Mouse (Mus musculus) forebrain, embryonic 11.5 days (tissue): ENCODE results near the gene Wipf2. TPM values are rescaled to one million over a fixed set of nuclear protein-coding genes. Genes with fewer than 3 reads are reported as not detected.
A peak's percentile ranks its signal among the peaks of the same experiment; 100 is the strongest.

Source experiments
- ATAC-seq: fragments of 200-750 bp; cut with Nextera tagmentation; replicated peaks from 2 replicates; pipeline ENCODE4 v1.8.0; 2017; ENCODE audit warnings: moderate TSS enrichment; ENCODE audit not compliant: low FRiP score
- DNase-seq: peaks from one replicate; pipeline ENCODE4 v3.0.0-alpha.2; 2017; ENCODE audit warnings: low spot score
- H3K27ac ChIP-seq: fragments of 300-500 bp; sonication (generic); 2 replicates; pipeline ENCODE4 v1.5.1; 2014; ENCODE audit warnings: low read depth, low read length
- H3K27me3 ChIP-seq: fragments of 300-500 bp; sonication (generic); 2 replicates; pipeline ENCODE4 v1.6.1; 2014; ENCODE audit warnings: mild to moderate bottlenecking, low read length, mixed read lengths; ENCODE audit not compliant: control insufficient read depth, insufficient read depth
- H3K36me3 ChIP-seq: fragments of 300-500 bp; sonication (generic); 2 replicates; pipeline ENCODE4 v1.6.1; 2014; ENCODE audit warnings: mild to moderate bottlenecking, low read length, moderate library complexity, mixed read lengths; ENCODE audit not compliant: control insufficient read depth, insufficient read depth
- H3K4me1 ChIP-seq: fragments of 300-500 bp; sonication (generic); replicated peaks from 2 replicates; pipeline ENCODE4 v1.6.1; 2014; ENCODE audit warnings: low read length, mixed read lengths; ENCODE audit not compliant: control insufficient read depth, insufficient read depth
- H3K4me2 ChIP-seq: fragments of 300-500 bp; sonication (generic); 2 replicates; pipeline ENCODE4 v1.6.1; 2014; ENCODE audit warnings: low read depth, mild to moderate bottlenecking, low read length, moderate library complexity, mixed read lengths; ENCODE audit not compliant: severe bottlenecking
- H3K4me3 ChIP-seq: fragments of 300-500 bp; sonication (generic); 2 replicates; pipeline ENCODE4 v1.5.1; 2014; ENCODE audit warnings: low read depth, low read length
- H3K9ac ChIP-seq: fragments of 300-500 bp; sonication (generic); 2 replicates; pipeline ENCODE4 v1.6.1; 2014; ENCODE audit warnings: low read length
- H3K9me3 ChIP-seq: fragments of 300-500 bp; sonication (generic); 2 replicates; pipeline ENCODE4 v1.6.1; 2016; ENCODE audit warnings: low read length, mixed read lengths; ENCODE audit not compliant: control insufficient read depth
- WGBS: fragments of 180-500 bp; shearing (Covaris S2); extraction: QIAGEN DNeasy Blood & Tissue Kit; methylation state at CpG from one replicate; pipeline ENCODE4 v1.1.7; 2014; 5-methylcytosine and 5-hydroxymethylcytosine counted together
- polyA plus RNA-seq: library from polyadenylated mRNA; unstranded; fragments of >200 nt; fragmentation: Nextera tagmentation; extraction: Ambion mirVana; gene quantifications from 2 replicates; pipeline ENCODE4 v1.2.1, GENCODE M21; 2014

Wipf2 gene
- polyA plus RNA-seq, 1 experiment from 2014 or later, result 5.5 TPM

DNA sequence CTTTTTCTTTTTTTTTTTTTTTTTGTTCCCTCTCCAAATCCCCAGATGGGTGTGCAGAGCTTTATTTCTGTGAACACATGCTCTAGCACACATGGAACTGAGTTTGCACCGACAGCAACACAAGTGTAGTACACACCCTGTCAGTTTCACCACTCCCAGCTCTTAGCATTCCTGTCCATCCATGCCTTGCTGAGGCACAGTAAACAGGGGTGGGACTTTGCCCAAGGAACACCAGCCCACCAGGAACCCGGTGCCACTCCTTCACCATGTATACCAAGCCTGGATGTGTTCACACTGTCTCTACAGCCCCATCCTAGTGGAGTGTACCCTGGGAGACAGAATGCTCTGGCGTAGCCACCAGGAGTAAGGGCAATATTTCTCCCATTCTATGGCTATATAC lies 27.7 kb upstream of the Wipf2 start:
- 70% methylated on average over 3 of the region's 3 CpGs for WGBS
- Histone ChIP-seq H3K9me3 (no peaks in the 10 kb centered on the region), H3K36me3 (peaks cover 8% of the 10 kb centered on the region), H3K4me2 (no peak overlapping the region), H3K4me1 (peaks cover 13% of the 10 kb centered on the region), H3K4me3 (no peak overlapping the region), H3K27ac (no peak overlapping the region), H3K27me3 (peaks cover 7% of the 10 kb centered on the region), H3K9ac (no peak overlapping the region)
- 0 out of 2 replicates have a peak, but pooled peaks have one; percentile 1 for ATAC-seq
- no peak for DNase-seq

DNA sequence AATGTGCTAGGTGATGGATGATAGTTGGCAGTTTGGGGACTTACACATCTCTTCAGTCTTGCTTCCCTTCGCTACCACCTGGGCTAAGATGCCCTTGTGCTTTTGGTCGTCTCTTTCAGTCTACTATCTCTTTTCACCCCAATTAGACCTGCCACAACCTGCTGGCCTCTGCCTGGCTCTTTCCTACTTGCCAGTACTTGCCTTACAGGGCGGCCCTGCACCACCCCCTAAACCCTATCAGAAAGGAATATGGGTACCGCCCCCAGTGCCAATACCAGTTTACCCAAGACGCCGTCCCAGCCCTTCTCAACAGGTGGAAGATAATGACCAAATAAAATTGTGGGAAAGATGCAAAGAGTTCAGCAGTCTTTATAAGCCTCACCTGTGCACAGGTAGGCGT lies 27.3 kb upstream of the Wipf2 start:
- peak; percentile 45 for ATAC-seq
- peak overlapping the region; percentile 43; the same call in 1 of the 2 replicates for H3K4me3 ChIP-seq
- peaks cover 7% of the 10 kb centered on the region for H3K36me3 ChIP-seq
- peaks cover 7% of the 10 kb centered on the region for H3K27me3 ChIP-seq
- 31% methylated on average over 7 of the region's 7 CpGs for WGBS
- peaks cover 13% of the 10 kb centered on the region for H3K4me1 ChIP-seq
- H3K9ac ChIP-seq, result no peak overlapping the region
- H3K9me3 ChIP-seq, result no peaks in the 10 kb centered on the region
- peak overlapping the region; percentile 91; the same call in 1 of the 2 replicates for H3K4me2 ChIP-seq
- H3K27ac ChIP-seq, result no peak overlapping the region
- no peak for DNase-seq

DNA sequence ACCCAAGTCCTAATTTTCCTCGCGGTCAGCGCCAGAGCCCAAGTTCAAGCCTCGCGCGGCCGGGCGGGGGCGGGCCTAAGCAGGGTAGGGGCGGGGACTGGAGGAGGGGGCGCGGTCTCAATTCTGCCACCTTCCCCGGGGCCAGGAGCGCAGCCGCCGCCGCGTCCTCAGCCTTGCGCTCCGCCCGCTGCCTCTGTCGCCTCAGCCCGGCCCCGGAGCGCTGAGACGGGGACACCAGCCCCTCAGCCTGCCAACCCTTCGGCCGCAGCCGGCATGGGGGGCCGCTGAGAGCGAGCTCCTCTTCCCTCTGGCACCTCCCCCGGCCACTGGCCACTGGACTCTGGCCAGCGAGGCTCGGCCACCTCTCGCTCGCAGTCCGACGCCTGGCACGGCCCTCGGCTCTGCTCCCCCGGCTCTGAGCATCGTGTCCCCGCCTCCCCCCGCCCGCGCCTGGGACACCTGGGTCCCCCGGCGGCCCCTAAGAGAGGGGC lies 26.7 kb upstream of the Wipf2 start, which contains the start of gene Rapgefl1:
Gene Rapgefl1 (plus strand): TSS at position 135 of the 491 bp plus-strand sequence.
- peak within 1 kb of the TSS; percentile 56 for H3K9ac ChIP-seq
- DNase-seq, result peak; percentile 93
- H3K27me3 ChIP-seq, result peaks cover 7% of the 10 kb centered on the region
- ATAC-seq, result peak; percentile 93
- H3K4me2 ChIP-seq, result peak within 1 kb of the TSS; percentile 91
- peaks cover 3% of the 10 kb centered on the region for H3K36me3 ChIP-seq
- no peaks in the 10 kb centered on the region for H3K9me3 ChIP-seq
- WGBS, result under 1% methylated on average over 45 of the region's 48 CpGs
- H3K4me1 ChIP-seq, result peaks cover 13% of the 10 kb centered on the region
- peak within 1 kb of the TSS; percentile 43 for H3K4me3 ChIP-seq
- no peak within 1 kb of the TSS for H3K27ac ChIP-seq

DNA sequence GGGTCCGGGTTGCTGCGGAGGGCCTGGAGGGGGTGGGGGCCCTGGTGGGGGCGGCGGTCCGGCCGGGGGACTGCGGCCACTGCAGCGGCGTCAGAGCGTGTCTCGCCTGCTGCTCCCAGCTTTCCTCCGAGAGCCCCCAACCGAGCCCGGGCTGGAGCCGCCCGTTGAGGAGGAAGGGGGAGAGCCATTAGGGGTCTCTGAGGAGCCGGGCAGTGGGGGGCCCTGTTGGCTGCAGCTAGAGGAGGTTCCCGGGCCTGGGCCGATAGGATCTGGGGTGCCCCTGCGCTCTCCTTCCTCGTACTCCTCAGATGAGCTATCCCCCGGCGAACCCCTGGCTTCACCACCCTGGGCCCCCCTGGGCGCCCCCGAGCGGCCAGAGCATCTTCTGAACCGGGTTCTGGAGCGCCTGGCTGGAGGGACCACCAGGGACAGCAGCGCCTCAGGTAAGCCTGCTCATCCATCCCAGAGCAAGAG lies 26.2 kb upstream of the Wipf2 start:
- no peaks in the 10 kb centered on the region; the same call in 1 of the 2 replicates for H3K36me3 ChIP-seq
- ATAC-seq, result peak; percentile 32
- no peak overlapping the region for H3K27ac ChIP-seq

DNA sequence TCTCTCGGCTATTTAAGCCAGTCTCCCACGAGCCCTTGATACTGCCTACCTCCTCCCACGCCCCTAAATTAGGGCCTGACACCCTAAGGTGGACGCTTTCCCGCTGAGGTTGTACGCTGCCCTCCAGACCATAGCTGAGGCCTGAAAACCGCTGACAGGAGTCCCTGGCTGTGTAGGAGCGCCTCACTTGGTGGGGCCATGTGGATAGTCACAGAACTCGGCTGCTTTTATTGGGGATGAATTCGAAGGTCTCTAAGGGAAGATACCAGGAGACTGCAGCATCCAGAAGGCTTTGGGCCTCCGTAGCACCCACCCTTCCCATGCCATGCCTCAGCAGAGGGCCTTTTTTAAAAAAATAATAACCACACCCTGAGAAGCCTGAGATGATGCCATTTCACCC lies 25.5 kb upstream of the Wipf2 start:
- WGBS, result 50% methylated on average over 11 of the region's 11 CpGs
- Histone ChIP-seq H3K4me3 (no peak overlapping the region), H3K27me3 (peaks cover 7% of the 10 kb centered on the region), H3K9me3 (no peaks in the 10 kb centered on the region), H3K4me2 (no peak overlapping the region; the same call in 1 of the 2 replicates), H3K36me3 (no peaks in the 10 kb centered on the region; the same call in 1 of the 2 replicates), H3K9ac (no peak overlapping the region), H3K4me1 (peaks cover 13% of the 10 kb centered on the region), H3K27ac (no peak overlapping the region)
- ATAC-seq (no peak), DNase-seq (no peak)

More for the DNA sequence above, 26.2 kb upstream of the Wipf2 start:
- peak overlapping the region; percentile 91 for H3K4me2 ChIP-seq
- DNase-seq, result peak; percentile 61
- peak overlapping the region; percentile 43 for H3K4me3 ChIP-seq
- H3K4me1 ChIP-seq, result peaks cover 13% of the 10 kb centered on the region
- H3K27me3 ChIP-seq, result peaks cover 7% of the 10 kb centered on the region
- no peaks in the 10 kb centered on the region for H3K9me3 ChIP-seq
- WGBS, result under 1% methylated on average over 28 of the region's 29 CpGs
- peak overlapping the region; percentile 56 for H3K9ac ChIP-seq

DNA sequence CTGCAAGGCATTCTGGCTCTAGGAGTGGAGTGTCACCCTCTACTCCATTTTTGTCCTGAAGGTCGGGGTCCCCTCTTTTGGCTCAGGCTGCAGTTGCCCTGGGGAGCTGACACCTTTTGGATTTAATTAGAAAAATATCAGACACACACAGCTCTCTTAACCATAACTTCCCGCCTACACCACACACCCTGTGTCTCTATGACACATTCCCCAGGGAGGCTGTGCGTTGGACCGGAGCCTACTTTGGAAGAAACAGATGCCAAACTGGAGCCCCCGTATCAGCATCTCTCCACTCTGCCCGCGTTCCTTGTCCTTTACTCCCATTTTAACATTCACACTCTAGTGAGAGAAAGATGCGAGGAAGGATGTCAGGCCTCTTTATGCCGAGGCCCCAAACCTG lies 24.9 kb upstream of the Wipf2 start:
- H3K9ac ChIP-seq, result no peak overlapping the region
- H3K4me2 ChIP-seq, result no peak overlapping the region
- no peak overlapping the region for H3K27ac ChIP-seq
- WGBS, result 74% methylated on average over 9 of the region's 9 CpGs
- no peak overlapping the region for H3K4me3 ChIP-seq
- H3K27me3 ChIP-seq, result peaks cover 7% of the 10 kb centered on the region
- DNase-seq (no peak), ATAC-seq (no peak)
- no peaks in the 10 kb centered on the region for H3K36me3 ChIP-seq
- H3K4me1 ChIP-seq, result peaks cover 13% of the 10 kb centered on the region
- H3K9me3 ChIP-seq, result no peaks in the 10 kb centered on the region

DNA sequence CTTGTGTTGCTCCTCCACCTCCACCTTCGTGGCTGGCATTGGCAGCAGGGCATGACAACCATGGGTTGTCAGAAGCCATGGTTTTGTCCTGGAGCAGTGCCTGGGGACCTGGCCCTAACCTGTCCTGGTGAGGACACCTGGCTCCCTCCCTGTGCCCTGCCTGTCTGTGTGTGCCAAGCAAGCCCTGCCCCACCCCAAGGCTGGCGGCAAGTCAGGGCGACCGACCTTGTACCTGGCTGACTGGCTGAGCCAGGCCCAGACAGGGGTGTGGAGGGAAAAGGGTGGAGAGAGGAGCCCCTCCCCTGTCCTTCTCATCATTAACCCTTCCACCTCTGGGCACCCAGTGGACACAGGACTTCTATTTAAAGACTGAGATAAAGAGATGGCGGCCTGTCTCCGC lies 24.0 kb upstream of the Wipf2 start:
- no peak for ATAC-seq
- no peak overlapping the region for H3K4me3 ChIP-seq
- no peak overlapping the region for H3K27ac ChIP-seq
- no peak overlapping the region for H3K9ac ChIP-seq
- 69% methylated on average over 6 of the region's 6 CpGs for WGBS
- no peak overlapping the region for H3K4me2 ChIP-seq
- no peaks in the 10 kb centered on the region for H3K9me3 ChIP-seq
- no peaks in the 10 kb centered on the region for H3K36me3 ChIP-seq
- peaks cover 7% of the 10 kb centered on the region for H3K27me3 ChIP-seq
- H3K4me1 ChIP-seq, result peaks cover 13% of the 10 kb centered on the region
- DNase-seq, result no peak

DNA sequence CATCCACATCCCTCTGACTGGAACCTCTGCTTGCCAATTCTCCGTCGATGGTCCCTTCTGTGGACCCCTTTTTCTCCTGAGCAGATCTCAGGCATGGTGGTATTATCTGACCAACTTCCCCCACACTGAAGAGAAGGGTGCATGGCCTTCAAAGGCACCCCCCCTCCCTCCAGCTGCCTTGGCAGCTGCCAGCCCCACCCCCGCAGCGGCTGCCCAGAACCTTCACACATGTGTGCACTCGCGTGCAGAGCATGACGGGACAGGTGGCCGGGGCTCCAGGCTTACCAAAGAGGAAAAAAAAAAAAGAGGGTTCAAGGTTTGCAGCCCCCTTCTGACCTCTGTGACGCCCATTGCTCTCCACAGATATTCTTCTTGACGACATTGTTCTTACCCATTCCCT lies 23.5 kb upstream of the Wipf2 start:
- Histone ChIP-seq H3K4me2 (no peak overlapping the region), H3K9ac (no peak overlapping the region), H3K36me3 (no peaks in the 10 kb centered on the region), H3K9me3 (no peaks in the 10 kb centered on the region), H3K27ac (no peak overlapping the region), H3K27me3 (peaks cover 7% of the 10 kb centered on the region), H3K4me3 (no peak overlapping the region), H3K4me1 (peaks cover 13% of the 10 kb centered on the region)
- ATAC-seq, result no peak
- WGBS, result 68% methylated on average over 10 of the region's 10 CpGs
- DNase-seq, result no peak

DNA sequence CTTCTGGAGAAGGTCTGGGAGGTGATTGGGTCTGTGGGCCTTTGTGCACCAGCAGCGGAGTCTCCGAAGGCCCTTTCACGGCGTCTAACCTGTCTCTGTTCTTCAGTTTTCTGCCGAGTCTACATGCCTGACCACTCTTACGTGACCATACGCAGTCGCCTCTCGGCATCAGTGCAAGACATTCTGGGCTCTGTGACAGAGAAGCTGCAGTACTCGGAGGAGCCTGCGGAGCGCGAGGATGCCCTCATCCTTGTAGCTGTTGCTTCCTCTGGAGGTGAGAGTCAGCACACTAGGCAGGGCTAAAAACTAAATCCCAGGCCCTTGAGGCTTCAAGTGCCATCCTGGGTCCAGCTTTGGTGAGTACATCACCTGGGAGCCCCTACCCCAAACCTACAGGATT lies 17.4 kb upstream of the Wipf2 start:
- ATAC-seq (no peak), DNase-seq (no peak)
- H3K36me3 ChIP-seq, result no peaks in the 10 kb centered on the region
- 58% methylated on average over 13 of the region's 13 CpGs for whole genome bisulfite sequencing
- H3K27ac ChIP-seq, result no peak overlapping the region
- H3K9me3 ChIP-seq, result no peaks in the 10 kb centered on the region
- H3K4me1 ChIP-seq, result peaks cover 11% of the 10 kb centered on the region; the same call in 1 of the 2 replicates
- H3K4me2 ChIP-seq, result no peak overlapping the region
- H3K27me3 ChIP-seq, result no peaks in the 10 kb centered on the region; the same call in 1 of the 2 replicates
- H3K9ac ChIP-seq, result no peak overlapping the region
- no peak overlapping the region for H3K4me3 ChIP-seq
